Mouse (Mus musculus) thymus, postnatal 10 days (tissue): Measurements from ENCODE around the gene Idi1.
"Not testable (repeated sequence)": the region's sequence is repeated elsewhere in the genome, so short reads cannot be mapped to it uniquely, and the experiment has no call there.

Experiments used
- DNase-seq, 2 experiments: peaks; one replicate each; pipeline ENCODE4 v3.0.0; 2021; ENCODE audit warnings: low spot score in 2 of 2

The Idi1 gene

DNA sequence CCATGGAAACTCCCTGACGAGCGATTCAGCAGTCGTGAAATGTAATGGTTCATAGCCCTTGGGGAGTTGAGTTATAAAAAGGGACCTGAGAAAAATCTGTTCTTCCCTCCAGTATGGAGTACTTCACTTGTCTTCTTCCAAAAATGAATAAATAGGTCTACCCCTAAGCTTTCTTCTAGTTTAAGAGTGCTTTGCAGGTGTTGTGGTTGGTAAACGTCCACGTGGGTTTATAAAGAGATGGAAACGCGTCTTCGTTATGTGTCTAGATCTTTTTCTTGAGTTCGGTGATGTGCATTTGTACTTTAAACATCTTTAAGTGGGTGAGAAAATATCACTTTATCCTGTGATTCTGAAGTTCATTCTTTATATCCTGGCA lies 872 bp downstream of the Idi1 start:
- DNase-seq: no peak

DNA sequence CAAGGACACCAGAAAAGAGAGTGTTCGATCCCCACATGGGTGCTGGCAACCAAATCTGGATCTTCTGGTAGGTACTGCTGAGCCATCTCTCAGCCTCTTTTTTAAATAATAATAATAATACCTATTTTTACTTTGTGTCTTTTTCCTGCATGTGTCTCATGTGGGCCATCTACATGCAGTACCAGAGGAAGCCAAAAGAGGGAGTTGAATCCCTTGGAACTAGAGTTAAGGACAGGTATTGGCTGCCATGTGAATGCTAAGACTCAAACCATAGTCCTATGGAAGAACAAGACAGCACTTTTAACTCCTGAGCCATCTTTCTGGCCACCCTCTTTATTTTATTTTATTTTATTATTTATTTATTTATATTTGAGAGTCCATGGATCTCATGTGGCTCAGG lies 3.3 kb downstream of the Idi1 start:
- peak; percentile 12 to 54 for DNase-seq

DNA sequence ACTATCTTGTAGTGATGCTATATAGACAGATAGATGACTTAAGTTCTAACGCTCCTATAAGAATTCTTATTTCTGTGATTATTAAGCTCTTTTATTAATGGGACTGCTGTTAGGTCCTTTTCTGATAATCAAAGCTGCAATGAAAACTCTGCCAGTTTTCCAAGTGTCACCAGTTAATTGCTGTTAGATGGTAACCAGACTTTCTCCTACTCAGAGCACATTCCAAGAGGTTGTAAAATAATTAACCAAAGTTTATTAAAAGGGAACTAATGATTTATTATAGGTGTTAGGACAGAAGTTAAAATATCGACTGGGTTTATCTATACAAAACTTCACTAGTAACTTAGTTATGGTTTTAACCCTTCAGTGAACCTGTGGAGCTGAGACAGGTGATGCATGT lies 20.7 kb downstream of the Idi1 start:
- not testable (repeated sequence) for DNase-seq

DNA sequence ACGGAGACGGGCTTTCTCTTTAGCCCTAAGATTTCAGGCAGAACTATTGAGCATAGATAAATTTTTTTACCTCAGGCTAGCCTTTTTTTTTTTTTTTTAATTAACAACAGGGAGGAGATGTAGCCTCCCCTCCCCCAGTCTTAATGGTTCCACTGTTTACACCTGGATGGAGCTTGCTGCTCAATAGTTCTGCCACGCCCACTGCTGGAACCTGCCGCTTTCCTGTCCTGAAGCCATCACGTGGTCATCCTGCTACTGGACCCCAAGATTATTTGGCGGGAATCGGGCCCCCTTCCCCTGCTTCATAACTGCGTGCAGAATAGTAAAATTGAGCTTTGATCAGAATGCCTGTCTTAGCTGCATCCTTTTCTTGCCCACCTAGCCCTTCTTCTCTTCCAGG lies 28.6 kb downstream of the Idi1 start:
- not testable (repeated sequence) for DNase-seq

DNA sequence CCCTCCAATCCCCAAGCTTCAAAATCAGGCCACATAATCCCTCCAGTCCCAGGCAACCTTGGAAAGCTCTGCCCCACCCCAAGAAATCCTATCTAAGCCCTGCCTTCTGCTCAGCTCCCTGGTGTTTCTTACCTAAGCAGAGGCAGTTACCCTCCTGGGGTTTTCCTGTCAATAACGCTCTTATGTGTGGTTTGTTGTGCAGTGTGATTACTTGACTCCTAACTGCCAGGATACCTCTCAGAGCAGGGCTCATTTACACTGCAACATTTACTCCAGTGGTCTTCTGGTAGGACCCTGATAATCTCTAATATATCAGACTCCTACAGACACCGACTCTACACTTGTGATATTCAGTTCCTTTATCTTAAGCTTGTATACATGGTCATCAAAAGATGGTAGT lies 48.2 kb downstream of the Idi1 start:
- DNase-seq: no peak

DNA sequence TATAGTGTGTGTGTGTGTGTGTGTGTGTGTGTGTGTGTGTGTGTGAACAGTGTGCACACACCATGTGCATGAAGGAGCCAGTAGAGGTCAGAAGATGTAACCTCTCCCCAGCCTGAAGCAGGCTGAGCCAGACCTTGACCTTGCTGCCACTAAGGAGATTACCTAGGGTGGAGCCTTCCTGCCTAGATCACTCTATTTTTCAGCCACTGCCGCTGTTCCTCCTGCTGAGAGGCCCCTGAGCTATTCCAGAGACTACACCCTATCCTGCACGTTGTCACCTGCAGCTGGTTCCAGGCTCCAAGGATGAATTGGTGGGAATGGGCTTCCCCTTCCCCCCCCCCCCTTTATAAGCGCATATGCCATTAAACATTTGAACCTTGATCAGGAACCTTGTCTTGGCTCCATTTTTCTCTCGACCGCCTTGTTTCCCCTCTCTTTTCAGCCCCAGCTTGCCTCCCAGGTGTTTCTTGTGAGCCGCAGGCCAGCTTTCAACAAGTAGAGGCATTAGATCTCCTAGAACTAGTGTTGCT lies 52.4 kb downstream of the Idi1 start:
- DNase-seq: not testable (repeated sequence)

DNA sequence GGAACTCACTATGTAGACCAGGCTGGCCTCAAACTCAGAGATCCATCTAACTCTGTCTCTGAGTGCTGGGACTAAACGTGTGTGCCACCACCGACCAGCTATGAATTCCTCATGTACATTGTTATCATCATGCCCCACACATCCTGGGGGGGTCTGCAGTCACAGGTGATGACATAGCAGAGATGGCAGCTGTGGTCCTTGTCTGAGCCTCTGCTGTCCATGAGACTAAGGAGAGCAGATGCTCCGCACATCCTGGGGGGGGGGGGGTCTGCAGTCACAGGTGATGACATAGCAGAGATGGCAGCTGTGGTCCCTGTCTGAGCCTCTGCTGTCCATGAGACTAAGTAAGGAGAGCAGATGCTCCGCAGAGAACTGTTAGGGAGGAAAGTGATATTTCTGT lies 55.8 kb downstream of the Idi1 start:
- DNase-seq: not testable (repeated sequence)

DNA sequence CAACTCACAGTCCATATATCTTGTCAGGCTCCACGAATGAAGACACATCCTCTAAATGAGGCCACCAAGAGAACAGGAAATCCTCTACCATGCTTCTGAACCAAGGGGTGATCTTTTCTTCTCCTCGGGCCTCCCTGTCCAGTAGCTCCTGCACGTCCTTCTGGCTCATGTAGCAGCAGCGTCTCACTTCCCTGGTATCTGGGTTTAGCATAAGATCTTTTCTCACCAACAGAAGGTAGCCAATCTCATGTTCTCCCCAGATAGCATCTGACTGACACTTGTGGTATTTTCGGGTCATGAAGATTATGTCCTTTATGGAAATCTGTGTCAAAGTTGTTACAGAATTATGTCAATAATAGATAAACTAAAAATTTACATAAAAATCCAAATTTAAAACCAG lies 56.4 kb downstream of the Idi1 start:
- DNase-seq: not testable (repeated sequence)
